Mouse (Mus musculus): Measurements from ENCODE around the gene Selenop. TPM values are rescaled to one million over a fixed set of nuclear protein-coding genes. Genes with fewer than 3 reads are reported as not detected.

Gene Selenop
- polyA plus RNA-seq (2012; ENCODE audit: low replicate concordance): 20.3 and 45.5 TPM in 2 replicates

DNA sequence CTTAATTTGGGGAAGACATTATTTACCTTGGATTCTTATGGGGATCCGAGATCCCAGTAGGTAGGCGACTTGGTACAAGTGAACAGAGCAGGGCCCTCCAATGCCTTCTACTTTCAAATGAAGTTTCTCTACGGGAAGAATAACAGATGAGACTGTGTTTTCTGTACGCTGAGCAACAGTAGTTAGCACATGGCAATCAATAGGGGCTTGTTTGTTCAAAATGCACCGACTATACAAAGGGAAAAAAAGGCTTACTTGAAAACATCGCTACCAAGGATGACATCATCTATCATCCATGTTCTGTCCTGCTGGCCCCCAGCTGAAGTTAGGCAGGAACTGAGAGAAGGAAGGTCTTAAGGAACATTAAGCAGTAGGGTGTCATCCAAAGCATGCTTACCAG is at the start of gene Selenop:
Gene Selenop, plus strand, starts transcription at position 301 of the 400 bp plus-strand sequence.

GRCm38 (mm10) chr15:3303426-3303825 is 35.1 kb downstream of the Selenop start, which contains the start of gene Ccdc152:
TSS of gene Ccdc152 (minus strand) at chr15:3303526.

Other genes starting within 250 kb of the Selenop start
- not detected in 2 replicates for gene Ccdc152, start 35.0 kb downstream of the Selenop start, polyA plus RNA-seq (2012; ENCODE audit: low replicate concordance)